Mouse (Mus musculus): ENCODE measurements around the gene Cd3d. TPM values are rescaled to one million over a fixed set of nuclear protein-coding genes. Genes with fewer than 3 reads are reported as not detected.
"Not testable (repeated sequence)": the region's sequence is repeated elsewhere in the genome, so short reads cannot be mapped to it uniquely, and the experiment has no call there.

Cd3d gene
- polyA plus RNA-seq, 1 experiment from 2014 or later: not detected

DNA sequence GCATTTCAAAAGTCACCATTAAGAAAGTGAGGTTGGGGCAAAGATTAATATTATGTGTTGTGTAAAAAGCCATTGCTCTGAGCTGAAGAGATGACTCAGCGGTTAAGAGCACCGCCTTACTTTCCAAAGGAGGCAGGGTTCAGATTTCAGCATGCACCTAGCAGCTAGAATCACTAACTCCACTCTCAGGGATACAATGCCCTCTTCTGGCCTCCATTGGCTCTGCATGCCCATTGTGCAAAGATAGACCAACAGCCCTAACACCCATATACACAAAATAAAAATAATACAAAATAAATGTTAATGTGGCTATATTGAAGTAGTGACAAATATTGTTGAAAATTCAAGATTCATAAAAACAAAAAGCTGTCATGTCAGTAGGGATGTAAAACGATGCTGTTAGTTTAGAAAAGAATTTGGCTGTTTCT, 14.8 kb upstream of the Cd3d start:
- ATAC-seq (ENCODE audit: low FRiP score) (no peak), DNase-seq (ENCODE audit: low spot score) (peak; percentile 74)
- H3K9me3 ChIP-seq (ENCODE audit: control insufficient read depth, low read length): no peaks in the 10 kb centered on the region
- 28% methylated on average over 3 of the region's 3 CpGs for WGBS
- H3K4me3 ChIP-seq (ENCODE audit: low read depth, low read length): no peak overlapping the region
- H3K9ac ChIP-seq (ENCODE audit: low read depth, low read length): no peak overlapping the region
- H3K4me2 ChIP-seq (replicated peaks; ENCODE audit: low read depth, low read length): no peak overlapping the region
- no peak overlapping the region for H3K27ac ChIP-seq (ENCODE audit: low read depth, low read length)
- H3K27me3 ChIP-seq (ENCODE audit: control insufficient read depth, insufficient read depth, low read length): no peaks in the 10 kb centered on the region
- H3K4me1 ChIP-seq (replicated peaks; ENCODE audit: control insufficient read depth, insufficient read depth, low read length): no peaks in the 10 kb centered on the region; the same call in 1 of the 2 replicates
- no peaks in the 10 kb centered on the region for H3K36me3 ChIP-seq (ENCODE audit: control insufficient read depth, insufficient read depth, low read length)

DNA sequence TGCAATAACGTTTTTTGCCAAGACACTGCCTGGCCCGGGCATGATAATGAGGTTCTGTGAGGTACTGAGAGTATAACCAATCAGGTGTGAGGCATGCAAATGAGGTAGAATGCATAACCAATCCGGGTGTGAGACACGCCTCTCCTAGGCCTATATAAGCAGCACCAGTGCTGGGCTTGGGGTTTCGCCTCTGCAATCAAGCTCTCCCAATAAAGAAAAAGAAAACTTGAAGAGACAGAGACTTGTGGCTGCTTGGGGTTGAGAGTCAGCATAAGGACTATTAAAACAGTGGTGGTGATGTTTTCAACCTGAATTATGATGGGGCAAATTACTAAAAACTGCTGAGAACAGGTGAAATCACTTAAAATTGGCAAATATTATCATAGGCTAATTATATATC, 13.8 kb upstream of the Cd3d start:
- DNase-seq (ENCODE audit: low spot score); H3K36me3 ChIP-seq (ENCODE audit: control insufficient read depth, insufficient read depth, low read length); H3K9ac ChIP-seq (ENCODE audit: low read depth, low read length); H3K4me2 ChIP-seq (replicated peaks; ENCODE audit: low read depth, low read length); ATAC-seq (ENCODE audit: low FRiP score); H3K4me3 ChIP-seq (ENCODE audit: low read depth, low read length); H3K4me1 ChIP-seq (replicated peaks; ENCODE audit: control insufficient read depth, insufficient read depth, low read length); H3K9me3 ChIP-seq (ENCODE audit: control insufficient read depth, low read length); H3K27ac ChIP-seq (ENCODE audit: low read depth, low read length); H3K27me3 ChIP-seq (ENCODE audit: control insufficient read depth, insufficient read depth, low read length): not testable (repeated sequence)
- whole genome bisulfite sequencing: 85% methylated on average over 5 of the region's 5 CpGs

DNA sequence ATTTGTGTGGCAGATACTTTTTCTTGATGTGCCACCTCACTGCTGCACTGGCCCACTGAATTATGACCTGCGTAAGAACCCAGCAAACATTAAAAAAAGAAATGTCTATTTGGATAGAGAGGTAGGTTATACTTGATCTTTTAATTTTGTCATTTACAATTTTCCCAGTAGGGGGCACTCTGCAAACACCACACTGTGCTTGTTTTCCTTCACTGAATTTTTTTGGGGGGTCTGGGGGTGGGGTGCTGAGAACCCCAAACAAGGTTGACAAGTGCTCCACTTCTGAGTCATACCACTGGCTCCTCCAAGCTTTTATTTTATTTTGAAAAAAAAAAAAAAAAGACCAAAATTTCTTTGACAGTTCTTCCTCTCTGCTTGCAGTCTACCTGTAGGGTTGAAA, 12.1 kb upstream of the Cd3d start:
- no peak overlapping the region for H3K27ac ChIP-seq (ENCODE audit: low read depth, low read length)
- peaks cover 2% of the 10 kb centered on the region; the same call in 1 of the 2 replicates for H3K27me3 ChIP-seq (ENCODE audit: control insufficient read depth, insufficient read depth, low read length)
- no peaks in the 10 kb centered on the region for H3K9me3 ChIP-seq (ENCODE audit: control insufficient read depth, low read length)
- H3K4me1 ChIP-seq (replicated peaks; ENCODE audit: control insufficient read depth, insufficient read depth, low read length): no peaks in the 10 kb centered on the region; the same call in 1 of the 2 replicates
- ATAC-seq (ENCODE audit: low FRiP score) (no peak), DNase-seq (ENCODE audit: low spot score) (no peak)
- H3K9ac ChIP-seq (ENCODE audit: low read depth, low read length): no peak overlapping the region
- no peak overlapping the region for H3K4me3 ChIP-seq (ENCODE audit: low read depth, low read length)
- no peak overlapping the region for H3K4me2 ChIP-seq (replicated peaks; ENCODE audit: low read depth, low read length)
- H3K36me3 ChIP-seq (ENCODE audit: control insufficient read depth, insufficient read depth, low read length): no peaks in the 10 kb centered on the region
- WGBS: 85% methylated on average over 1 of the region's 1 CpGs

- DNase-seq (ENCODE audit: low spot score): no peak
- H3K27ac ChIP-seq (ENCODE audit: low read depth, low read length): no peak overlapping the region
- H3K4me2 ChIP-seq (replicated peaks; ENCODE audit: low read depth, low read length): no peak overlapping the region
- H3K9me3 ChIP-seq (ENCODE audit: control insufficient read depth, low read length): no peaks in the 10 kb centered on the region
- H3K4me1 ChIP-seq (replicated peaks; ENCODE audit: control insufficient read depth, insufficient read depth, low read length): no peaks in the 10 kb centered on the region
- no peak for ATAC-seq (ENCODE audit: low FRiP score)
- no peaks in the 10 kb centered on the region for H3K36me3 ChIP-seq (ENCODE audit: control insufficient read depth, insufficient read depth, low read length)
- WGBS: 79% methylated on average over 6 of the region's 6 CpGs
- no peak overlapping the region for H3K9ac ChIP-seq (ENCODE audit: low read depth, low read length)
- peaks cover 2% of the 10 kb centered on the region; the same call in 1 of the 2 replicates for H3K27me3 ChIP-seq (ENCODE audit: control insufficient read depth, insufficient read depth, low read length)
- H3K4me3 ChIP-seq (ENCODE audit: low read depth, low read length): no peak overlapping the region
These were observed 3.8 kb upstream of the Cd3d start for GRCm38 (mm10) chr9:44977813-44978212.

- no peaks in the 10 kb centered on the region for H3K36me3 ChIP-seq (ENCODE audit: control insufficient read depth, insufficient read depth, low read length)
- DNase-seq (ENCODE audit: low spot score): no peak
- H3K4me1 ChIP-seq (replicated peaks; ENCODE audit: control insufficient read depth, insufficient read depth, low read length): no peaks in the 10 kb centered on the region
- H3K4me2 ChIP-seq (replicated peaks; ENCODE audit: low read depth, low read length): no peak overlapping the region
- H3K27ac ChIP-seq (ENCODE audit: low read depth, low read length): no peak overlapping the region
- no peak for ATAC-seq (ENCODE audit: low FRiP score)
- 81% methylated on average over 7 of the region's 7 CpGs for WGBS
- H3K9me3 ChIP-seq (ENCODE audit: control insufficient read depth, low read length): no peaks in the 10 kb centered on the region
- H3K27me3 ChIP-seq (ENCODE audit: control insufficient read depth, insufficient read depth, low read length): no peaks in the 10 kb centered on the region
- no peak overlapping the region for H3K4me3 ChIP-seq (ENCODE audit: low read depth, low read length)
- no peak overlapping the region for H3K9ac ChIP-seq (ENCODE audit: low read depth, low read length)
These were observed 1.8 kb upstream of the Cd3d start for GRCm38 (mm10) chr9:44979806-44980205.

GRCm38 (mm10) chr9:44980242-44980641, 1.3 kb upstream of the Cd3d start, which contains the start of gene Cd3g:
Gene Cd3g (minus strand): TSS chr9:44980431.
- Histone ChIP-seq H3K4me3 (ENCODE audit: low read depth, low read length) (no peak within 1 kb of the TSS), H3K27ac (ENCODE audit: low read depth, low read length) (no peak within 1 kb of the TSS), H3K4me2 (replicated peaks; ENCODE audit: low read depth, low read length) (no peak within 1 kb of the TSS), H3K4me1 (replicated peaks; ENCODE audit: control insufficient read depth, insufficient read depth, low read length) (no peaks in the 10 kb centered on the region), H3K36me3 (ENCODE audit: control insufficient read depth, insufficient read depth, low read length) (no peaks in the 10 kb centered on the region), H3K9ac (ENCODE audit: low read depth, low read length) (no peak within 1 kb of the TSS), H3K9me3 (ENCODE audit: control insufficient read depth, low read length) (no peaks in the 10 kb centered on the region), H3K27me3 (ENCODE audit: control insufficient read depth, insufficient read depth, low read length) (no peaks in the 10 kb centered on the region)
- no peak for ATAC-seq (ENCODE audit: low FRiP score)
- WGBS: 78% methylated on average over 3 of the region's 3 CpGs
- no peak for DNase-seq (ENCODE audit: low spot score)

GRCm38 (mm10) chr9:44981104-44981503, 482 bp upstream of the Cd3d start:
- ATAC-seq (ENCODE audit: low FRiP score) (no peak), DNase-seq (ENCODE audit: low spot score) (no peak)
- H3K4me3 ChIP-seq (ENCODE audit: low read depth, low read length): no peak overlapping the region
- H3K9ac ChIP-seq (ENCODE audit: low read depth, low read length): no peak overlapping the region
- no peaks in the 10 kb centered on the region for H3K4me1 ChIP-seq (replicated peaks; ENCODE audit: control insufficient read depth, insufficient read depth, low read length)
- no peaks in the 10 kb centered on the region for H3K36me3 ChIP-seq (ENCODE audit: control insufficient read depth, insufficient read depth, low read length)
- H3K9me3 ChIP-seq (ENCODE audit: control insufficient read depth, low read length): no peaks in the 10 kb centered on the region
- H3K27ac ChIP-seq (ENCODE audit: low read depth, low read length): no peak overlapping the region
- 87% methylated on average over 2 of the region's 2 CpGs for WGBS
- no peaks in the 10 kb centered on the region for H3K27me3 ChIP-seq (ENCODE audit: control insufficient read depth, insufficient read depth, low read length)
- no peak overlapping the region for H3K4me2 ChIP-seq (replicated peaks; ENCODE audit: low read depth, low read length)

DNA sequence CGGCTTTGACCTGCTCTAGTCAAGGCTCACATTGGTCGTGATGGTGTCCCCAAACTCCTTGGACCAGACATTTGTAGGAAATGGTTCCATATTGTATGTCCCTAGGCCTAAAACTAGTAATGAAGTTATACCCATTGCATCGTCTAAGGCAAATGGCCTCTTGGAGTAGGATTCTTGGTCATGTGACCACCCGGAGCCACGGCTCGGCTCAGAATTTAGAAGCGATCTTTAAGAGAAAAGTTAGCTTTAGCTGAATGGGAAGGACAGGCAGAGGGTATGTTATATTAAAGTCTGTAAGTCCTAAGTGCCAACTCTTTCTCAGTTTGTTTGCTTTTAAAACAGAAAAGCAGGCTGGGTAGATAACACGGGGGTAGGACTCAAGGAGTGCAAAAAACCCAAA, 495 bp downstream of the Cd3d start:
- WGBS: 90% methylated on average over 8 of the region's 8 CpGs
- no peak overlapping the region for H3K4me3 ChIP-seq (ENCODE audit: low read depth, low read length)
- no peaks in the 10 kb centered on the region for H3K27me3 ChIP-seq (ENCODE audit: control insufficient read depth, insufficient read depth, low read length)
- no peaks in the 10 kb centered on the region for H3K36me3 ChIP-seq (ENCODE audit: control insufficient read depth, insufficient read depth, low read length)
- no peak overlapping the region for H3K4me2 ChIP-seq (replicated peaks; ENCODE audit: low read depth, low read length)
- no peak for ATAC-seq (ENCODE audit: low FRiP score)
- H3K9ac ChIP-seq (ENCODE audit: low read depth, low read length): no peak overlapping the region
- H3K4me1 ChIP-seq (replicated peaks; ENCODE audit: control insufficient read depth, insufficient read depth, low read length): no peaks in the 10 kb centered on the region
- no peak overlapping the region for H3K27ac ChIP-seq (ENCODE audit: low read depth, low read length)
- no peaks in the 10 kb centered on the region for H3K9me3 ChIP-seq (ENCODE audit: control insufficient read depth, low read length)
- DNase-seq (ENCODE audit: low spot score): no peak

- no peaks in the 10 kb centered on the region for H3K36me3 ChIP-seq (ENCODE audit: control insufficient read depth, insufficient read depth, low read length)
- WGBS: 83% methylated on average over 3 of the region's 3 CpGs
- no peak overlapping the region for H3K9ac ChIP-seq (ENCODE audit: low read depth, low read length)
- no peaks in the 10 kb centered on the region for H3K9me3 ChIP-seq (ENCODE audit: control insufficient read depth, low read length)
- DNase-seq (ENCODE audit: low spot score) (no peak), ATAC-seq (ENCODE audit: low FRiP score) (no peak)
- no peaks in the 10 kb centered on the region for H3K27me3 ChIP-seq (ENCODE audit: control insufficient read depth, insufficient read depth, low read length)
- H3K4me1 ChIP-seq (replicated peaks; ENCODE audit: control insufficient read depth, insufficient read depth, low read length): no peaks in the 10 kb centered on the region
- no peak overlapping the region for H3K4me3 ChIP-seq (ENCODE audit: low read depth, low read length)
- no peak overlapping the region for H3K27ac ChIP-seq (ENCODE audit: low read depth, low read length)
- no peak overlapping the region for H3K4me2 ChIP-seq (replicated peaks; ENCODE audit: low read depth, low read length)
These were observed 945 bp downstream of the Cd3d start for GRCm38 (mm10) chr9:44982531-44982930.

Data from hindbrain, embryonic 11.5 days (tissue).